Mouse (Mus musculus): ENCODE results near the gene Tenm3. TPM values are rescaled to one million over a fixed set of nuclear protein-coding genes. Genes with fewer than 3 reads are reported as not detected.

The Tenm3 gene
- polyA plus RNA-seq, 1 experiment from 2014 or later: 4.7 TPM

- Histone ChIP-seq H3K4me1 (ENCODE audit: insufficient read depth) (peaks cover 13% of the 10 kb centered on the region; the same call in 1 of the 2 replicates), H3K36me3 (replicated peaks; ENCODE audit: insufficient read depth, low read length) (no peaks in the 10 kb centered on the region), H3K9me3 (ENCODE audit: low read length) (no peaks in the 10 kb centered on the region), H3K4me2 (ENCODE audit: low read depth, low read length) (no peak overlapping the region), H3K9ac (replicated peaks) (no peak overlapping the region), H3K27me3 (ENCODE audit: insufficient read depth, low read length) (no peaks in the 10 kb centered on the region), H3K27ac (ENCODE audit: low read depth) (peak overlapping the region; percentile 11; the same call in 1 of the 2 replicates), H3K4me3 (ENCODE audit: low read depth, low read length) (no peak overlapping the region)
- DNase-seq (peak; percentile 22), ATAC-seq (peak; percentile 53)
- WGBS (ENCODE audit: insufficient replicate concordance): 70% methylated on average over 4 of the region's 4 CpGs
- TF ChIP-seq EP300 (IDR thresholded peaks at IDR 0.05; ENCODE audit: low read depth) (no peak), CTCF (IDR thresholded peaks at IDR 0.05; ENCODE audit: low read depth) (no peak)
Measured at GRCm38 (mm10) chr8:48599028-48599427, 244.7 kb downstream of the Tenm3 start.

GRCm38 (mm10) chr8:48596332-48596731 is 247.4 kb downstream of the Tenm3 start:
- Histone ChIP-seq H3K4me3 (ENCODE audit: low read depth, low read length) (no peak overlapping the region), H3K4me1 (ENCODE audit: insufficient read depth) (peaks cover 6% of the 10 kb centered on the region; the same call in 1 of the 2 replicates), H3K27ac (ENCODE audit: low read depth) (no peak overlapping the region), H3K4me2 (ENCODE audit: low read depth, low read length) (no peak overlapping the region), H3K36me3 (replicated peaks; ENCODE audit: insufficient read depth, low read length) (no peaks in the 10 kb centered on the region), H3K9me3 (ENCODE audit: low read length) (no peaks in the 10 kb centered on the region), H3K27me3 (ENCODE audit: insufficient read depth, low read length) (no peaks in the 10 kb centered on the region), H3K9ac (replicated peaks) (no peak overlapping the region)
- DNase-seq (no peak), ATAC-seq (no peak)
- TF ChIP-seq EP300 (IDR thresholded peaks at IDR 0.05; ENCODE audit: low read depth) (no peak), CTCF (IDR thresholded peaks at IDR 0.05; ENCODE audit: low read depth) (no peak)
- 85% methylated on average over 14 of the region's 14 CpGs for WGBS (ENCODE audit: insufficient replicate concordance)

GRCm38 (mm10) chr8:48591818-48592217 is 251.9 kb downstream of the Tenm3 start:
- Histone ChIP-seq H3K4me2 (ENCODE audit: low read depth, low read length) (no peak overlapping the region), H3K36me3 (replicated peaks; ENCODE audit: insufficient read depth, low read length) (no peaks in the 10 kb centered on the region), H3K4me3 (ENCODE audit: low read depth, low read length) (no peak overlapping the region), H3K27me3 (ENCODE audit: insufficient read depth, low read length) (no peaks in the 10 kb centered on the region), H3K27ac (ENCODE audit: low read depth) (no peak overlapping the region), H3K9ac (replicated peaks) (no peak overlapping the region), H3K4me1 (ENCODE audit: insufficient read depth) (no peaks in the 10 kb centered on the region), H3K9me3 (ENCODE audit: low read length) (no peaks in the 10 kb centered on the region)
- 59% methylated on average over 5 of the region's 5 CpGs for WGBS (ENCODE audit: insufficient replicate concordance)
- no peak for ATAC-seq
- DNase-seq: no peak
- TF ChIP-seq CTCF (IDR thresholded peaks at IDR 0.05; ENCODE audit: low read depth): no peak
- TF ChIP-seq EP300 (IDR thresholded peaks at IDR 0.05; ENCODE audit: low read depth): no peak

- Histone ChIP-seq H3K4me2 (ENCODE audit: low read depth, low read length) (no peak overlapping the region), H3K36me3 (replicated peaks; ENCODE audit: insufficient read depth, low read length) (no peaks in the 10 kb centered on the region), H3K9ac (replicated peaks) (no peak overlapping the region), H3K4me1 (ENCODE audit: insufficient read depth) (no peaks in the 10 kb centered on the region), H3K27ac (ENCODE audit: low read depth) (no peak overlapping the region), H3K9me3 (ENCODE audit: low read length) (no peaks in the 10 kb centered on the region), H3K4me3 (ENCODE audit: low read depth, low read length) (no peak overlapping the region), H3K27me3 (ENCODE audit: insufficient read depth, low read length) (no peaks in the 10 kb centered on the region)
- 45% methylated on average over 6 of the region's 6 CpGs for WGBS (ENCODE audit: insufficient replicate concordance)
- ATAC-seq: no peak
- TF ChIP-seq EP300 (IDR thresholded peaks at IDR 0.05; ENCODE audit: low read depth) (no peak), CTCF (IDR thresholded peaks at IDR 0.05; ENCODE audit: low read depth) (no peak)
- DNase-seq: no peak
Measured at GRCm38 (mm10) chr8:48579732-48580131, 264.0 kb downstream of the Tenm3 start.

- no peak for DNase-seq
- Histone ChIP-seq H3K9ac (replicated peaks) (no peak overlapping the region), H3K9me3 (ENCODE audit: low read length) (no peaks in the 10 kb centered on the region), H3K4me1 (ENCODE audit: insufficient read depth) (no peaks in the 10 kb centered on the region), H3K27ac (ENCODE audit: low read depth) (no peak overlapping the region), H3K4me2 (ENCODE audit: low read depth, low read length) (no peak overlapping the region), H3K27me3 (ENCODE audit: insufficient read depth, low read length) (no peaks in the 10 kb centered on the region), H3K4me3 (ENCODE audit: low read depth, low read length) (no peak overlapping the region), H3K36me3 (replicated peaks; ENCODE audit: insufficient read depth, low read length) (no peaks in the 10 kb centered on the region)
- 18% methylated on average over 8 of the region's 8 CpGs for WGBS (ENCODE audit: insufficient replicate concordance)
- TF ChIP-seq EP300 (IDR thresholded peaks at IDR 0.05; ENCODE audit: low read depth) (no peak), CTCF (IDR thresholded peaks at IDR 0.05; ENCODE audit: low read depth) (no peak)
- no peak for ATAC-seq
Measured at GRCm38 (mm10) chr8:48579144-48579543, 264.6 kb downstream of the Tenm3 start.

- Histone ChIP-seq H3K9me3 (ENCODE audit: low read length) (no peaks in the 10 kb centered on the region), H3K9ac (replicated peaks) (no peak overlapping the region), H3K27me3 (ENCODE audit: insufficient read depth, low read length) (no peaks in the 10 kb centered on the region), H3K27ac (ENCODE audit: low read depth) (no peak overlapping the region), H3K4me1 (ENCODE audit: insufficient read depth) (no peaks in the 10 kb centered on the region), H3K36me3 (replicated peaks; ENCODE audit: insufficient read depth, low read length) (no peaks in the 10 kb centered on the region), H3K4me3 (ENCODE audit: low read depth, low read length) (no peak overlapping the region), H3K4me2 (ENCODE audit: low read depth, low read length) (no peak overlapping the region)
- ATAC-seq (no peak), DNase-seq (no peak)
- TF ChIP-seq CTCF (IDR thresholded peaks at IDR 0.05; ENCODE audit: low read depth): no peak
- no peak for TF ChIP-seq EP300 (IDR thresholded peaks at IDR 0.05; ENCODE audit: low read depth)
- WGBS (ENCODE audit: insufficient replicate concordance): 69% methylated on average over 1 of the region's 1 CpGs
Measured at GRCm38 (mm10) chr8:48572941-48573340, 270.8 kb downstream of the Tenm3 start.

- no peak for DNase-seq
- Histone ChIP-seq H3K4me2 (ENCODE audit: low read depth, low read length) (no peak overlapping the region), H3K4me1 (ENCODE audit: insufficient read depth) (no peaks in the 10 kb centered on the region), H3K4me3 (ENCODE audit: low read depth, low read length) (no peak overlapping the region), H3K27me3 (ENCODE audit: insufficient read depth, low read length) (no peaks in the 10 kb centered on the region), H3K36me3 (replicated peaks; ENCODE audit: insufficient read depth, low read length) (no peaks in the 10 kb centered on the region), H3K27ac (ENCODE audit: low read depth) (no peak overlapping the region), H3K9ac (replicated peaks) (no peak overlapping the region), H3K9me3 (ENCODE audit: low read length) (no peaks in the 10 kb centered on the region)
- no peak for ATAC-seq
- TF ChIP-seq EP300 (IDR thresholded peaks at IDR 0.05; ENCODE audit: low read depth) (no peak), CTCF (IDR thresholded peaks at IDR 0.05; ENCODE audit: low read depth) (no peak)
- 89% methylated on average over 2 of the region's 2 CpGs for WGBS (ENCODE audit: insufficient replicate concordance)
Measured at GRCm38 (mm10) chr8:48572345-48572744, 271.4 kb downstream of the Tenm3 start.

Measured in liver, postnatal 0 days (tissue).